Comparison of ENCODE assay signal across 9 mouse cellular contexts in genomic region chr11:117685461-117685860, GRCm38 (mm10). TPM values are rescaled to one million over a fixed set of nuclear protein-coding genes. Genes with fewer than 3 reads are reported as not detected.
DNase-seq lines count a peak whose midpoint lies in the region; ATAC-seq and TF ChIP-seq lines count a peak whose summit lies in the region.
"Had no signal": no experiment of that assay in that cellular context is flagged by ENCODE, and none has a peak within 500 bp of the region (broad histone marks: within the 10 kb centered on the region; RNA-seq: fewer than 3 reads in every experiment).

No protein-coding gene starts in this region.

- no peak overlapping the region for H3K9ac ChIP-seq in liver, embryonic 12.5 days
- H3K9ac ChIP-seq in ES-E14 (ENCODE audit: insufficient read depth, low read depth, low read length, poor library complexity, severe bottlenecking), result no peak overlapping the region
- peak overlapping the region; percentile 45; the same call in 1 of the 2 replicates for H3K9ac ChIP-seq in intestine, embryonic 16.5 days (ENCODE audit: low read depth, low read length)
- H3K9ac ChIP-seq in hindbrain, embryonic 16.5 days (ENCODE audit: low read depth, low read length), result no peak overlapping the region
- H3K9ac ChIP-seq: hindbrain, embryonic 12.5 days had no signal

- H3K27me3 ChIP-seq in liver, embryonic 12.5 days (replicated peaks), result no peaks in the 10 kb centered on the region
- H3K27me3 ChIP-seq in intestine, embryonic 16.5 days (replicated peaks; ENCODE audit: control insufficient read depth, insufficient read depth, low read length), result no peaks in the 10 kb centered on the region
- no peaks in the 10 kb centered on the region for H3K27me3 ChIP-seq in limb, embryonic 10.5 days (ENCODE audit: low read depth, poor library complexity, severe bottlenecking)
- H3K27me3 ChIP-seq in hindbrain, embryonic 16.5 days (replicated peaks; ENCODE audit: control insufficient read depth, insufficient read depth, low read length), result no peaks in the 10 kb centered on the region
- H3K27me3 ChIP-seq: hindbrain, embryonic 12.5 days had no signal

- in situ Hi-C loops in ES-E14 (cut with MboI; ENCODE audit: low sequenced_read_pairs in 2 of 2, unreplicated experiment in 2 of 2), result no loop called here

- H3K36me3 ChIP-seq in liver, embryonic 12.5 days, result no peaks in the 10 kb centered on the region
- no peaks in the 10 kb centered on the region for H3K36me3 ChIP-seq in ES-E14 (ENCODE audit: control insufficient read depth, insufficient read depth, low read length, poor library complexity, severe bottlenecking)
- no peaks in the 10 kb centered on the region for H3K36me3 ChIP-seq in intestine, embryonic 16.5 days (ENCODE audit: control insufficient read depth, insufficient read depth, low read length)
- H3K36me3 ChIP-seq in limb, embryonic 10.5 days, result no peaks in the 10 kb centered on the region
- H3K36me3 ChIP-seq in hindbrain, embryonic 16.5 days (ENCODE audit: control insufficient read depth, insufficient read depth, low read length), result no peaks in the 10 kb centered on the region
- H3K36me3 ChIP-seq: hindbrain, embryonic 12.5 days had no signal

- H3K4me3 ChIP-seq in liver, embryonic 12.5 days, result no peak overlapping the region
- H3K4me3 ChIP-seq in ES-E14 (ENCODE audit: insufficient read depth in 1 of 2, low read depth in 1 of 2, low read length in 2 of 2, poor library complexity in 1 of 2, severe bottlenecking in 1 of 2), result peak overlapping the region in 1 of 2 experiments; percentile 5; a peak in 1 of 4 replicates
- H3K4me3 ChIP-seq in intestine, embryonic 16.5 days (ENCODE audit: low read length), result peak overlapping the region; percentile 29; the same call in 1 of the 2 replicates
- no peak overlapping the region for H3K4me3 ChIP-seq in limb, embryonic 10.5 days
- H3K4me3 ChIP-seq in hindbrain, embryonic 16.5 days (ENCODE audit: low read length), result no peak overlapping the region
- H3K4me3 ChIP-seq: hindbrain, embryonic 12.5 days had no signal

- ATAC-seq in liver, embryonic 12.5 days, result peak; percentile 57; the same call in 1 of the 2 replicates
- ATAC-seq in intestine, embryonic 16.5 days, result peak; percentile 95
- ATAC-seq in hindbrain, embryonic 16.5 days, result no peak

- DNase-seq in liver (no peak), ES-E14 (ENCODE audit: low read depth, low spot score) (no peak)
- DNase-seq in naive thymus-derived CD4-positive, alpha-beta T cell, adult 2 months (ENCODE audit: low read depth), result peak; percentile 59
- DNase-seq in ovary, postnatal 14 days (ENCODE audit: low spot score), result no peak
- no peak for DNase-seq in limb, embryonic 10.5 days (ENCODE audit: low spot score)

- no peaks in the 10 kb centered on the region for H3K9me3 ChIP-seq in liver, embryonic 12.5 days (replicated peaks)
- no peaks in the 10 kb centered on the region for H3K9me3 ChIP-seq in ES-E14 (ENCODE audit: control insufficient read depth, insufficient read depth, low read depth, low read length)
- no peaks in the 10 kb centered on the region for H3K9me3 ChIP-seq in intestine, embryonic 16.5 days (ENCODE audit: control insufficient read depth, low read length)
- no peaks in the 10 kb centered on the region for H3K9me3 ChIP-seq in limb, embryonic 10.5 days (replicated peaks)
- H3K9me3 ChIP-seq in hindbrain, embryonic 16.5 days (ENCODE audit: control insufficient read depth, low read length), result no peaks in the 10 kb centered on the region
- H3K9me3 ChIP-seq: hindbrain, embryonic 12.5 days had no signal

- peaks cover 33% of the 10 kb centered on the region for H3K4me1 ChIP-seq in liver, embryonic 12.5 days
- H3K4me1 ChIP-seq in ES-E14 (ENCODE audit: control insufficient read depth in 2 of 2, insufficient read depth in 2 of 2, low read length in 2 of 2, poor library complexity in 1 of 2), result peaks cover 9 to 17% of the 10 kb centered on the region in 2 experiments
- H3K4me1 ChIP-seq in intestine, embryonic 16.5 days (ENCODE audit: control insufficient read depth, insufficient read depth, low read length), result peaks cover 19% of the 10 kb centered on the region
- H3K4me1 ChIP-seq in limb, embryonic 10.5 days, result peaks cover 25% of the 10 kb centered on the region; the same call in 1 of the 2 replicates
- peaks cover 17% of the 10 kb centered on the region for H3K4me1 ChIP-seq in hindbrain, embryonic 16.5 days (ENCODE audit: control insufficient read depth, insufficient read depth, low read depth, low read length)

- 55% methylated on average over 3 of the region's 3 CpGs for WGBS in liver, embryonic 12.5 days (ENCODE audit: insufficient replicate concordance)
- 41% methylated on average over 3 of the region's 3 CpGs for WGBS in intestine, embryonic 16.5 days
- WGBS in limb, embryonic 10.5 days, result 69% methylated on average over 3 of the region's 3 CpGs
- WGBS in hindbrain, embryonic 16.5 days, result 41% methylated on average over 3 of the region's 3 CpGs

- no peak overlapping the region for H3K4me2 ChIP-seq in liver, embryonic 12.5 days
- peak overlapping the region; percentile 39 for H3K4me2 ChIP-seq in intestine, embryonic 16.5 days (ENCODE audit: low read depth, low read length)
- H3K4me2 ChIP-seq in hindbrain, embryonic 16.5 days (ENCODE audit: low read length), result no peak overlapping the region
- H3K4me2 ChIP-seq: hindbrain, embryonic 12.5 days had no signal

- no peak overlapping the region for H3K27ac ChIP-seq in liver, embryonic 12.5 days
- H3K27ac ChIP-seq in ES-E14 (ENCODE audit: insufficient read depth, low read depth, low read length, poor library complexity, severe bottlenecking), result peak overlapping the region; percentile 38; the same call in 1 of the 2 replicates
- peak overlapping the region; percentile 55 for H3K27ac ChIP-seq in intestine, embryonic 16.5 days (ENCODE audit: low read length)
- H3K27ac ChIP-seq in limb, embryonic 10.5 days, result no peak overlapping the region
- no peak overlapping the region for H3K27ac ChIP-seq in hindbrain, embryonic 16.5 days (ENCODE audit: low read depth, low read length)

TF ChIP-seq in ES-E14, 5 proteins besides CTCF, POLR2A, EP300 and RAD21:
- TF ChIP-seq MAFK (IDR thresholded peaks at IDR 0.05; ENCODE audit: insufficient read depth, low read depth, low read length), result no peak
- no peak for TF ChIP-seq ZC3H11A (IDR thresholded peaks at IDR 0.05; ENCODE audit: borderline replicate concordance, low read depth, low read length)
- no peak for TF ChIP-seq CHD2 (IDR thresholded peaks at IDR 0.05; ENCODE audit: low read depth, low read length)
- no peak for TF ChIP-seq HCFC1 (IDR thresholded peaks at IDR 0.05; ENCODE audit: borderline replicate concordance, insufficient read depth, low read length)
- no peak for TF ChIP-seq ZNF384 (IDR thresholded peaks at IDR 0.05; ENCODE audit: low read depth, low read length)

RNA-seq across cellular contexts. Expression of gene Tnrc6c, which starts 31.4 kb away (rescaled TPM):
- 4.7 and 4.8 TPM in 2 replicates for polyA plus RNA-seq in liver, embryonic 12.5 days (2016; fragmentation: Nextera tagmentation; extraction: Ambion mirVana)
- 21.5 and 32.4 TPM in 2 replicates for total RNA-seq in ES-E14 (2012; rRNA removed)
- 6.6 and 6.8 TPM in 2 replicates for polyA plus RNA-seq in intestine, embryonic 16.5 days (2015; fragmentation: Nextera tagmentation; extraction: Ambion mirVana)
- 11.4 and 14.1 TPM in 2 replicates for polyA plus RNA-seq in limb, embryonic 10.5 days (2016; fragmentation: Nextera tagmentation; extraction: Ambion mirVana)
- polyA plus RNA-seq in hindbrain, embryonic 16.5 days (2015; fragmentation: Nextera tagmentation; extraction: Ambion mirVana), result 18.9 and 21.4 TPM in 2 replicates

Comparison
In these comparisons a context has a peak if more than half of its experiments do, and no peak if none do; other contexts are left out.
1. H3K27ac ChIP-seq: peak in ES-E14 (single experiment) and intestine, embryonic 16.5 days (single experiment); none in liver, embryonic 12.5 days (single experiment), limb, embryonic 10.5 days (single experiment) and hindbrain, embryonic 16.5 days (single experiment).